Mouse (Mus musculus) hindbrain, embryonic 16.5 days (tissue): ENCODE measurements at regions not wholly inside any gene's neighbourhood (a gene's known extent, or its start where the extent isn't known, plus 50 kb on each side); places are given as distances from the start of the nearest gene placed in this dataset.

Source experiments
- ATAC-seq: fragments of 200-750 bp; cut with Nextera tagmentation; 2 replicates; pipeline ENCODE4 v1.8.0; 2017; ENCODE audit warnings: moderate TSS enrichment, moderate library complexity
- H3K27ac ChIP-seq: fragments of 300-500 bp; sonication (generic); 2 replicates; pipeline ENCODE4 v1.5.1; 2014; ENCODE audit warnings: low read depth, mild to moderate bottlenecking, control low read depth, low read length, moderate library complexity
- H3K27me3 ChIP-seq: fragments of 300-500 bp; sonication (generic); replicated peaks from 2 replicates; pipeline ENCODE4 v1.6.1; 2014; ENCODE audit warnings: low read length; ENCODE audit not compliant: control insufficient read depth, insufficient read depth
- H3K36me3 ChIP-seq: fragments of 300-500 bp; sonication (generic); 2 replicates; pipeline ENCODE4 v1.6.1; 2014; ENCODE audit warnings: mild to moderate bottlenecking, low read length, moderate library complexity, mixed read lengths; ENCODE audit not compliant: control insufficient read depth, insufficient read depth
- H3K4me1 ChIP-seq: fragments of 300-500 bp; sonication (generic); 2 replicates; pipeline ENCODE4 v1.6.1; 2014; ENCODE audit warnings: low read depth, low read length; ENCODE audit not compliant: control insufficient read depth, insufficient read depth
- H3K4me2 ChIP-seq: fragments of 300-500 bp; sonication (generic); 2 replicates; pipeline ENCODE4 v1.6.1; 2014; ENCODE audit warnings: mild to moderate bottlenecking, low read length, control low read depth, moderate library complexity
- H3K4me3 ChIP-seq: fragments of 300-500 bp; sonication (generic); 2 replicates; pipeline ENCODE4 v1.5.1; 2014; ENCODE audit warnings: mild to moderate bottlenecking, low read length, control low read depth, moderate library complexity
- H3K9ac ChIP-seq: fragments of 300-500 bp; sonication (generic); 2 replicates; pipeline ENCODE4 v1.6.1; 2014; ENCODE audit warnings: low read depth, mild to moderate bottlenecking, control low read depth, low read length, moderate library complexity
- H3K9me3 ChIP-seq: fragments of 300-500 bp; sonication (generic); 2 replicates; pipeline ENCODE4 v1.6.1; 2014; ENCODE audit warnings: mild to moderate bottlenecking, low read length, moderate library complexity; ENCODE audit not compliant: control insufficient read depth
- WGBS: fragments of 180-500 bp; shearing (Covaris S2); extraction: QIAGEN DNeasy Blood & Tissue Kit; methylation state at CpG from one replicate; pipeline ENCODE4 v1.1.7; 2014; 5-methylcytosine and 5-hydroxymethylcytosine counted together

- H3K9me3 ChIP-seq: no peaks in the 10 kb centered on the region
- H3K9ac ChIP-seq: no peak overlapping the region
- no peak overlapping the region for H3K4me2 ChIP-seq
- H3K27me3 ChIP-seq: no peaks in the 10 kb centered on the region
- 44% methylated on average over 9 of the region's 9 CpGs for WGBS
- H3K4me1 ChIP-seq: no peaks in the 10 kb centered on the region
- no peak overlapping the region for H3K27ac ChIP-seq
- ATAC-seq: no peak
- no peak overlapping the region for H3K4me3 ChIP-seq
- H3K36me3 ChIP-seq: no peaks in the 10 kb centered on the region
Observed at GRCm38 (mm10) chr8:12513042-12513441, 59.8 kb upstream of the Spaca7 start.

- Histone ChIP-seq H3K27me3 (no peaks in the 10 kb centered on the region), H3K36me3 (no peaks in the 10 kb centered on the region), H3K9ac (no peak overlapping the region), H3K4me2 (no peak overlapping the region), H3K27ac (no peak overlapping the region), H3K9me3 (peaks cover 4% of the 10 kb centered on the region; the same call in 1 of the 2 replicates), H3K4me3 (no peak overlapping the region), H3K4me1 (no peaks in the 10 kb centered on the region)
- 65% methylated on average over 7 of the region's 7 CpGs for WGBS
- ATAC-seq: no peak
Observed at GRCm38 (mm10) chr8:12514138-12514537, 58.7 kb upstream of the Spaca7 start.

DNA sequence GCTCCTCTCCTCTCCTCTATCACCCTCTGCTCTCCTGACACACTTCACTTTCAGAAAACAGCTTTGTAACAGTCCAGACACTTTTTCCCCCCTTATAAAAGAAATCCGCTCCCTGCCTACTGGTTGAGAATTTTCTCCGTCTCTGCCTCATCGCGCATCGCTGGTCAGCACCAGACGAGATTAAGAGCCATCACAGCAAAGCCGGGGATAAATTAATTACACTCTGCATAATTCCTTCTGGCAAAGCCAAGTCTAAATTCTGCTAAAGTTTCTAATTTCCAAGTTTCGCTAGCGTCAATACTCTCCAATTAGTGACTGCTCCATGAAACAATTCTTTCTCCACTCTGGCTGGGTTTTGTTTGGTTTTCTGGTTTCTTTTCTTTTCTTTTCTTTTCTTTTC is 51.2 kb upstream of the Spaca7 start:
- Histone ChIP-seq H3K27me3 (no peaks in the 10 kb centered on the region), H3K4me3 (no peak overlapping the region), H3K27ac (no peak overlapping the region), H3K4me2 (no peak overlapping the region), H3K4me1 (no peaks in the 10 kb centered on the region), H3K36me3 (no peaks in the 10 kb centered on the region), H3K9ac (no peak overlapping the region), H3K9me3 (peaks cover 4% of the 10 kb centered on the region; the same call in 1 of the 2 replicates)
- no peak for ATAC-seq
- 20% methylated on average over 9 of the region's 9 CpGs for WGBS
